ENCODE assay signal across 18 mouse cellular contexts in genomic region chr10:60227666-60228065, GRCm38 (mm10).
"Had no signal": no experiment of that assay in that cellular context is flagged by ENCODE, and none has a peak within 500 bp of the region (broad histone marks: within the 10 kb centered on the region; RNA-seq: fewer than 3 reads in every experiment).

No protein-coding gene starts in this region.

- DNase-seq: lung, embryonic 14.5 days; lung, postnatal 10 days; lung, postnatal 4 days; midbrain, embryonic 14.5 days; retina, postnatal 1 day; right cerebral cortex, adult 18-20 months; right cerebral cortex, postnatal 25 days; right cerebral cortex, postnatal 4 days; spleen, adult 18-20 months; thymus, adult 18-20 months; thymus, postnatal 14 days; thymus, postnatal 36 days had no signal

- H3K9me3 ChIP-seq: midbrain, embryonic 10.5 days; midbrain, embryonic 12.5 days; neural tube, embryonic 13.5 days; neural tube, embryonic 15.5 days had no signal

- H3K27me3 ChIP-seq: midbrain, embryonic 12.5 days; neural tube, embryonic 13.5 days; neural tube, embryonic 15.5 days had no signal

- ATAC-seq: midbrain, embryonic 16.5 days had no signal

- H3K4me1 ChIP-seq: midbrain, embryonic 10.5 days; midbrain, embryonic 12.5 days; neural tube, embryonic 15.5 days had no signal

- H3K4me3 ChIP-seq: midbrain, embryonic 10.5 days; midbrain, embryonic 12.5 days; myocyte; neural tube, embryonic 13.5 days; neural tube, embryonic 15.5 days had no signal

- H3K4me2 ChIP-seq: lung, embryonic 14.5 days; midbrain, embryonic 12.5 days; neural tube, embryonic 13.5 days; neural tube, embryonic 15.5 days had no signal

- H3K27ac ChIP-seq: midbrain, embryonic 10.5 days; midbrain, embryonic 12.5 days; neural tube, embryonic 13.5 days; neural tube, embryonic 15.5 days had no signal

- H3K9ac ChIP-seq: lung, embryonic 14.5 days; midbrain, embryonic 12.5 days; neural tube, embryonic 13.5 days; neural tube, embryonic 15.5 days had no signal

- H3K36me3 ChIP-seq: midbrain, embryonic 10.5 days; midbrain, embryonic 12.5 days; neural tube, embryonic 13.5 days; neural tube, embryonic 15.5 days had no signal
